Comparison of ENCODE assay signal across 14 mouse cellular contexts in the genomic region with DNA sequence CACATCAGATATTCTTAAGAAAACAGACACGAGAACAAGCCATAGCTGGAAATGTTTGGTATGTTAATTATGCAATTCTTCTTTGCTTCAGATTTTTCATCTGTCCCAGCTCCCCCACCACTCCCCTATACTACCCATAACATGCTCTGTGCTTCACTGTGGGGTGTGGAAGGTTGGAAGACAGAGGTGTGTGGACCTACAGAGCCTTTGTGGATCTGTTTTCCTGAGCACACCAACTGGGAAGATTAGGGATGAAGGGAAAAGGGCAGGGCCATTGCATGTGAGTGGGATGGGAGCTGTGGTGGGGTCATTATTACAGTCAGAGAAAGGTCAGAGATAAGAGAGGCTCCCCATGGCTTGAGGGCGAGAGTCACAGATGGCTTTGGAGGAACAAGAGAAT.
"Had no signal": no experiment of that assay in that cellular context is flagged by ENCODE, and none has a peak within 500 bp of the region (broad histone marks: within the 10 kb centered on the region; RNA-seq: fewer than 3 reads in every experiment).

No protein-coding gene starts in this region.

- H3K9me3 ChIP-seq: limb, embryonic 10.5 days; liver, embryonic 15.5 days; stomach, embryonic 15.5 days had no signal

- H3K4me3 ChIP-seq: left cerebral cortex, adult 2 months; limb, embryonic 10.5 days; liver, embryonic 15.5 days; stomach, embryonic 15.5 days had no signal

- ATAC-seq: lung, postnatal 0 days had no signal

- DNase-seq: kidney, adult 2 months; kidney, postnatal 25 days; lung, adult 2 months; lung, postnatal 36 days; right cerebral cortex, postnatal 4 days; spleen, adult 18-20 months; thymus, adult 2 months; thymus, postnatal 25 days had no signal

- H3K9ac ChIP-seq: liver, embryonic 15.5 days; stomach, embryonic 15.5 days had no signal

- H3K27me3 ChIP-seq: liver, embryonic 15.5 days; stomach, embryonic 15.5 days had no signal

- H3K27ac ChIP-seq: left cerebral cortex, adult 2 months; limb, embryonic 10.5 days; liver, embryonic 15.5 days; stomach, embryonic 15.5 days had no signal

- H3K4me2 ChIP-seq: liver, embryonic 11.5 days; liver, embryonic 15.5 days; stomach, embryonic 15.5 days had no signal

- H3K36me3 ChIP-seq: limb, embryonic 10.5 days; liver, embryonic 15.5 days; stomach, embryonic 15.5 days had no signal

- H3K4me1 ChIP-seq: limb, embryonic 10.5 days; liver, embryonic 15.5 days; stomach, embryonic 15.5 days had no signal
